Mouse (Mus musculus) limb, embryonic 15.5 days (tissue): ENCODE data around the gene Aida. TPM values are rescaled to one million over a fixed set of nuclear protein-coding genes. Genes with fewer than 3 reads are reported as not detected.
"Not testable (repeated sequence)": the region's sequence is repeated elsewhere in the genome, so short reads cannot be mapped to it uniquely, and the experiment has no call there.

Experiments used
- ATAC-seq: fragments of 200-750 bp; cut with Nextera tagmentation; 2 replicates; pipeline ENCODE4 v1.8.0; 2017; ENCODE audit warnings: low read depth, moderate TSS enrichment; ENCODE audit not compliant: insufficient number of reproducible peaks, low FRiP score, low TSS enrichment
- H3K27ac ChIP-seq: fragments of 300-500 bp; sonication (generic); 2 replicates; pipeline ENCODE4 v1.5.1; 2015; ENCODE audit warnings: moderate library complexity, mild to moderate bottlenecking, inconsistent platforms
- H3K27me3 ChIP-seq: fragments of 300-500 bp; sonication (generic); 2 replicates; pipeline ENCODE4 v1.6.1; 2015; ENCODE audit warnings: inconsistent platforms
- H3K36me3 ChIP-seq: fragments of 300-500 bp; sonication (generic); 2 replicates; pipeline ENCODE4 v1.6.1; 2015; ENCODE audit warnings: inconsistent platforms
- H3K4me1 ChIP-seq: fragments of 300-500 bp; sonication (generic); 2 replicates; pipeline ENCODE4 v1.6.1; 2015; ENCODE audit warnings: inconsistent platforms
- H3K4me2 ChIP-seq: fragments of 300-500 bp; sonication (generic); 2 replicates; pipeline ENCODE4 v1.6.1; 2015; ENCODE audit warnings: mild to moderate bottlenecking, inconsistent platforms
- H3K4me3 ChIP-seq: fragments of 300-500 bp; sonication (generic); 2 replicates; pipeline ENCODE4 v1.5.1; 2015; ENCODE audit warnings: mild to moderate bottlenecking, inconsistent platforms
- H3K9ac ChIP-seq: fragments of 300-500 bp; sonication (generic); 2 replicates; pipeline ENCODE4 v1.6.1; 2015; ENCODE audit warnings: inconsistent platforms
- H3K9me3 ChIP-seq: fragments of 300-500 bp; sonication (generic); 2 replicates; pipeline ENCODE4 v1.6.1; 2016; ENCODE audit warnings: inconsistent platforms
- WGBS: fragments of 180-500 bp; shearing (Covaris S2); methylation state at CpG from one replicate; pipeline ENCODE4 v1.1.7; 2015; 5-methylcytosine and 5-hydroxymethylcytosine counted together
- polyA plus RNA-seq: library from polyadenylated mRNA; unstranded; fragments of >200 nt; fragmentation: Nextera tagmentation; extraction: Ambion mirVana; gene quantifications from 2 replicates; pipeline ENCODE4 v1.2.1, GENCODE M21; 2015

The Aida gene
- polyA plus RNA-seq, 1 experiment from 2014 or later = 59.0 TPM

- Histone ChIP-seq H3K4me2 (no peak overlapping the region), H3K9me3 (no peaks in the 10 kb centered on the region), H3K9ac (no peak overlapping the region), H3K4me3 (no peak overlapping the region), H3K27ac (no peak overlapping the region), H3K27me3 (no peaks in the 10 kb centered on the region), H3K4me1 (no peaks in the 10 kb centered on the region), H3K36me3 (peaks cover 80% of the 10 kb centered on the region)
- no peak for ATAC-seq
- WGBS = 79% methylated on average over 3 of the region's 3 CpGs
Observed at GRCm38 (mm10) chr1:183288351-183288750, 8.0 kb upstream of the Aida start.

- no peak for ATAC-seq
- no peak overlapping the region for H3K4me2 ChIP-seq
Observed at GRCm38 (mm10) chr1:183289576-183289975, 6.8 kb upstream of the Aida start.

GRCm38 (mm10) chr1:183296877-183297383, 540 bp downstream of the Aida start, which contains the start of gene Brox:
Gene Brox (minus strand): TSS chr1:183297269.
- Histone ChIP-seq H3K27ac (peak within 1 kb of the TSS; percentile 77), H3K36me3 (peaks cover 19% of the 10 kb centered on the region), H3K9ac (peak within 1 kb of the TSS; percentile 33), H3K27me3 (no peaks in the 10 kb centered on the region), H3K4me2 (peak within 1 kb of the TSS; percentile 51), H3K4me1 (no peaks in the 10 kb centered on the region), H3K4me3 (peak within 1 kb of the TSS; percentile 49), H3K9me3 (no peaks in the 10 kb centered on the region)
- ATAC-seq = peak; percentile 84
- WGBS = 0% methylated on average over 39 of the region's 39 CpGs

More at GRCm38 (mm10) chr1:183289576-183289975, 6.8 kb upstream of the Aida start:
- Histone ChIP-seq H3K36me3 (peaks cover 77% of the 10 kb centered on the region), H3K27me3 (no peaks in the 10 kb centered on the region), H3K9me3 (no peaks in the 10 kb centered on the region), H3K4me1 (no peaks in the 10 kb centered on the region), H3K27ac (no peak overlapping the region), H3K4me3 (no peak overlapping the region), H3K9ac (no peak overlapping the region)
- 94% methylated on average over 4 of the region's 4 CpGs for WGBS

- Histone ChIP-seq H3K4me1 (no peaks in the 10 kb centered on the region), H3K36me3 (peaks cover 13% of the 10 kb centered on the region), H3K27ac (peak overlapping the region; percentile 67), H3K4me2 (peak overlapping the region; percentile 51), H3K4me3 (peak overlapping the region; percentile 49), H3K9ac (peak overlapping the region; percentile 33), H3K27me3 (no peaks in the 10 kb centered on the region), H3K9me3 (no peaks in the 10 kb centered on the region)
- 1% methylated on average over 30 of the region's 30 CpGs for WGBS
- no peak for ATAC-seq
Observed at GRCm38 (mm10) chr1:183297473-183297885, 1.1 kb downstream of the Aida start.

GRCm38 (mm10) chr1:183297886-183298489, 1.6 kb downstream of the Aida start:
- no peak for ATAC-seq
- peak overlapping the region; percentile 49 for H3K4me3 ChIP-seq
- H3K9ac ChIP-seq = peak overlapping the region; percentile 33

GRCm38 (mm10) chr1:183299161-183299560, 2.8 kb downstream of the Aida start:
- Histone ChIP-seq H3K4me1 (no peaks in the 10 kb centered on the region), H3K27me3 (no peaks in the 10 kb centered on the region), H3K27ac (no peak overlapping the region), H3K9ac (no peak overlapping the region), H3K4me3 (no peak overlapping the region), H3K9me3 (no peaks in the 10 kb centered on the region), H3K4me2 (no peak overlapping the region), H3K36me3 (no peaks in the 10 kb centered on the region)
- 86% methylated on average over 6 of the region's 6 CpGs for WGBS
- no peak for ATAC-seq

More at GRCm38 (mm10) chr1:183297886-183298489, 1.6 kb downstream of the Aida start:
- peak overlapping the region; percentile 67 for H3K27ac ChIP-seq
- H3K27me3 ChIP-seq = no peaks in the 10 kb centered on the region
- H3K36me3 ChIP-seq = peaks cover 9% of the 10 kb centered on the region; the same call in 1 of the 2 replicates
- WGBS = under 1% methylated on average over 20 of the region's 20 CpGs
- no peaks in the 10 kb centered on the region for H3K4me1 ChIP-seq
- H3K9me3 ChIP-seq = no peaks in the 10 kb centered on the region
- peak overlapping the region; percentile 51 for H3K4me2 ChIP-seq

GRCm38 (mm10) chr1:183307555-183307954, 11.2 kb downstream of the Aida start:
- WGBS = 75% methylated on average over 3 of the region's 3 CpGs
- Histone ChIP-seq H3K27ac (peak overlapping the region; percentile 33), H3K4me1 (no peaks in the 10 kb centered on the region)

GRCm38 (mm10) chr1:183308476-183308875, 12.1 kb downstream of the Aida start:
- no peaks in the 10 kb centered on the region for H3K27me3 ChIP-seq
- peaks cover 26% of the 10 kb centered on the region; the same call in 1 of the 2 replicates for H3K36me3 ChIP-seq
- no peak overlapping the region for H3K4me3 ChIP-seq
- H3K4me1 ChIP-seq = no peaks in the 10 kb centered on the region
- 87% methylated on average over 1 of the region's 1 CpGs for WGBS
- no peak overlapping the region for H3K9ac ChIP-seq
- H3K9me3 ChIP-seq = no peaks in the 10 kb centered on the region
- no peak overlapping the region for H3K27ac ChIP-seq
- no peak for ATAC-seq
- H3K4me2 ChIP-seq = no peak overlapping the region

More at GRCm38 (mm10) chr1:183307555-183307954, 11.2 kb downstream of the Aida start:
- Histone ChIP-seq H3K9ac (no peak overlapping the region), H3K4me2 (no peak overlapping the region), H3K36me3 (peaks cover 18% of the 10 kb centered on the region; the same call in 1 of the 2 replicates), H3K9me3 (no peaks in the 10 kb centered on the region), H3K4me3 (no peak overlapping the region), H3K27me3 (no peaks in the 10 kb centered on the region)
- no peak for ATAC-seq

- not testable (repeated sequence) for ATAC-seq
Observed at GRCm38 (mm10) chr1:183309601-183310000, 13.2 kb downstream of the Aida start.

GRCm38 (mm10) chr1:183312076-183312475, 15.7 kb downstream of the Aida start:
- ATAC-seq = no peak
- Histone ChIP-seq H3K27me3 (no peaks in the 10 kb centered on the region), H3K4me3 (no peak overlapping the region), H3K36me3 (peaks cover 55% of the 10 kb centered on the region), H3K27ac (no peak overlapping the region), H3K4me2 (no peak overlapping the region), H3K9me3 (no peaks in the 10 kb centered on the region), H3K9ac (no peak overlapping the region), H3K4me1 (no peaks in the 10 kb centered on the region)
- WGBS = 93% methylated on average over 2 of the region's 2 CpGs

More at GRCm38 (mm10) chr1:183309601-183310000, 13.2 kb downstream of the Aida start:
- H3K4me1 ChIP-seq, H3K4me2 ChIP-seq, H3K27me3 ChIP-seq, H3K4me3 ChIP-seq, H3K9me3 ChIP-seq, H3K27ac ChIP-seq, H3K9ac ChIP-seq: not testable (repeated sequence)
- WGBS = 74% methylated on average over 2 of the region's 2 CpGs
- H3K36me3 ChIP-seq = peaks cover 34% of the 10 kb centered on the region; the same call in 1 of the 2 replicates

GRCm38 (mm10) chr1:183315783-183316182, 19.4 kb downstream of the Aida start:
- Histone ChIP-seq H3K4me1 (no peaks in the 10 kb centered on the region), H3K27ac (no peak overlapping the region), H3K9me3 (no peaks in the 10 kb centered on the region), H3K4me2 (no peak overlapping the region), H3K4me3 (no peak overlapping the region), H3K9ac (no peak overlapping the region), H3K36me3 (peaks cover 71% of the 10 kb centered on the region), H3K27me3 (no peaks in the 10 kb centered on the region)
- WGBS = 89% methylated on average over 2 of the region's 2 CpGs
- no peak for ATAC-seq

GRCm38 (mm10) chr1:183320708-183321107, 24.3 kb downstream of the Aida start:
- 79% methylated on average over 3 of the region's 3 CpGs for WGBS
- no peak overlapping the region for H3K27ac ChIP-seq
- no peaks in the 10 kb centered on the region for H3K27me3 ChIP-seq
- H3K9ac ChIP-seq = no peak overlapping the region
- no peaks in the 10 kb centered on the region for H3K4me1 ChIP-seq
- peaks cover 76% of the 10 kb centered on the region for H3K36me3 ChIP-seq
- no peaks in the 10 kb centered on the region for H3K9me3 ChIP-seq
- no peak overlapping the region for H3K4me3 ChIP-seq
- ATAC-seq = no peak
- no peak overlapping the region for H3K4me2 ChIP-seq
